Mouse (Mus musculus): ENCODE data around the gene Ttll5. TPM values are rescaled to one million over a fixed set of nuclear protein-coding genes. Genes with fewer than 3 reads are reported as not detected.
A peak's percentile ranks its signal among the peaks of the same experiment; 100 is the strongest.

The Ttll5 gene
- polyA plus RNA-seq, 2 experiments, result 13.9 to 16.3 TPM

DNA sequence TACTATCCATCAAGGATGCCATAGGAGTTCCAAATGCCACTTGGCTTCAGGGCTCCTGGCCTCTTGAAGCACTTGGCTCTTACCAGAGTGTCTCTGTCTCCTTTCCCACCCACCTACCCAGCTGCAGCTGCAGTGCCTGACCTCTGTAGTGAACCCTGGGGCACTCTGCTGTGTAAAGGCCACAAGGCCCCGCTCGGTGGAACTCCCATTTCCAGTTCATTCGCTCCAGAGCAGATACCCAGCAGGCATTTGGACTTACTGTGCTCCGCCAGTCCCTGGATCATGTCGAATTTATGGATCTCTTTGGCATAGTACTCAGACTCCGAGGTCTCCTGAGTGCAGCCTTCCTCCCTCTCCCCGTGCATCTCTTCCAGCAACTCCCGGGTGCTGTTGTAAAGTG lies 252.9 kb downstream of the Ttll5 start:
- H3K4me1 ChIP-seq (ENCODE audit: control insufficient read depth, insufficient read depth, low read length), result peaks cover 30% of the 10 kb centered on the region
- no peak for TF ChIP-seq POLR2A (IDR thresholded peaks at IDR 0.05; ENCODE audit: borderline replicate concordance, extremely low read depth, insufficient read depth, insufficient read length)
- H3K27me3 ChIP-seq (ENCODE audit: control insufficient read depth, insufficient read depth, low read length), result no peaks in the 10 kb centered on the region
- H3K9ac ChIP-seq (ENCODE audit: low read depth, low read length, severe bottlenecking), result peak overlapping the region; percentile 70
- H3K27ac ChIP-seq (replicated peaks; ENCODE audit: low read depth, low read length), result peak overlapping the region; percentile 98
- WGBS, result 13% methylated on average over 8 of the region's 8 CpGs
- H3K36me3 ChIP-seq (ENCODE audit: control insufficient read depth, insufficient read depth, low read length), result peaks cover 5% of the 10 kb centered on the region; the same call in 1 of the 2 replicates
- DNase-seq (ENCODE audit: low spot score), result no peak
- H3K4me3 ChIP-seq (replicated peaks; ENCODE audit: low read length), result peak overlapping the region; percentile 59
- no peak for ATAC-seq (ENCODE audit: low FRiP score, low read depth)
- peak overlapping the region; percentile 91 for H3K4me2 ChIP-seq (replicated peaks; ENCODE audit: low read depth, low read length, severe bottlenecking)
- no peaks in the 10 kb centered on the region for H3K9me3 ChIP-seq (ENCODE audit: control insufficient read depth, low read length)

- Histone ChIP-seq H3K27me3 (ENCODE audit: control insufficient read depth, insufficient read depth, low read length) (no peaks in the 10 kb centered on the region), H3K4me1 (ENCODE audit: control insufficient read depth, insufficient read depth, low read length) (peaks cover 30% of the 10 kb centered on the region), H3K9me3 (ENCODE audit: control insufficient read depth, low read length) (no peaks in the 10 kb centered on the region), H3K4me3 (replicated peaks; ENCODE audit: low read length) (peak overlapping the region; percentile 59), H3K27ac (replicated peaks; ENCODE audit: low read depth, low read length) (peak overlapping the region; percentile 98), H3K9ac (ENCODE audit: low read depth, low read length, severe bottlenecking) (peak overlapping the region; percentile 70), H3K36me3 (ENCODE audit: control insufficient read depth, insufficient read depth, low read length) (peaks cover 4% of the 10 kb centered on the region; the same call in 1 of the 2 replicates), H3K4me2 (replicated peaks; ENCODE audit: low read depth, low read length, severe bottlenecking) (peak overlapping the region; percentile 91)
- WGBS, result 14% methylated on average over 11 of the region's 11 CpGs
- TF ChIP-seq POLR2A (IDR thresholded peaks at IDR 0.05; ENCODE audit: borderline replicate concordance, extremely low read depth, insufficient read depth, insufficient read length), result no peak
- no peak for ATAC-seq (ENCODE audit: low FRiP score, low read depth)
- DNase-seq (ENCODE audit: low spot score), result no peak
These were observed 253.3 kb downstream of the Ttll5 start for GRCm38 (mm10) chr12:86077736-86078135.

GRCm38 (mm10) chr12:86078176-86078552 lies 253.7 kb downstream of the Ttll5 start:
- no peak for DNase-seq (ENCODE audit: low spot score)
- WGBS, result 6% methylated on average over 9 of the region's 9 CpGs

DNA sequence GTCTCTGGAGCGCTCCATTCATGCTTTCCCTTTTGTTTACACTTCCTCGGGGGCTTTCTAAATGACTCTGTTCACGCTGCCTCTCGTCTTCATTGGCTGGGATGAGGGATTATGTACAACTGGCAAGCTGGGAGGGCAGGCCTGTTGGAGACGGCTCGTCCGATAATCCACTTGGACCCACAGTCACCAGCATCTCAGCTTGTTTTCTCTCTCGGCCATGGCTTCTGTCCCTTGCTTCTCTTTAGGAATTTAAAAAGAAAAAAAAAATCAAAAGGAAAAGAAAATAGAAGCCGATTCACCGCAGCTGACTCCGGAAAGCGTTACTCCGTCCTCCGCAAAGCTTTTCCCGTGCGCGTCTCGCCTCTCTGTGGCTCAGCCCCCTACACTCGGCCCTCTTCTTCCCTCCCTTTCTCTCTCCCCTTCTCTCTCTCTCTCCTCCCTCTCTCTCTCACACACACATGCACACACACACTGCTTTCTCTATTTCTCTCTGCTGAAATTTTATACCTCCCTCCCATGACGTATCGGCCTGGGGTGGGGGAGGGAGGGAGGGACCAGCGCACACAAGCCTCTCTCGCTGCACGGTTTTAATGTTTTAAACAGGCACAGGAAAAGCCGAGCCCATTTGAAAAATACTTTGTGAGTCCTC lies 254.2 kb downstream of the Ttll5 start, which contains the start of gene Tgfb3:
Gene Tgfb3 (minus strand): TSS at position 489 of the 649 bp plus-strand sequence.
- 0% methylated on average over 25 of the region's 25 CpGs for WGBS
- Histone ChIP-seq H3K9ac (ENCODE audit: low read depth, low read length, severe bottlenecking) (peak within 1 kb of the TSS; percentile 70), H3K27ac (replicated peaks; ENCODE audit: low read depth, low read length) (peak within 1 kb of the TSS; percentile 98), H3K36me3 (ENCODE audit: control insufficient read depth, insufficient read depth, low read length) (peaks cover 4% of the 10 kb centered on the region; the same call in 1 of the 2 replicates), H3K4me2 (replicated peaks; ENCODE audit: low read depth, low read length, severe bottlenecking) (peak within 1 kb of the TSS; percentile 91), H3K4me3 (replicated peaks; ENCODE audit: low read length) (peak within 1 kb of the TSS; percentile 59), H3K9me3 (ENCODE audit: control insufficient read depth, low read length) (no peaks in the 10 kb centered on the region), H3K4me1 (ENCODE audit: control insufficient read depth, insufficient read depth, low read length) (peaks cover 33% of the 10 kb centered on the region), H3K27me3 (ENCODE audit: control insufficient read depth, insufficient read depth, low read length) (no peaks in the 10 kb centered on the region)
- ATAC-seq (ENCODE audit: low FRiP score, low read depth) (peak; percentile 90), DNase-seq (ENCODE audit: low spot score) (peak; percentile 93)
- TF ChIP-seq POLR2A (IDR thresholded peaks at IDR 0.05; ENCODE audit: borderline replicate concordance, extremely low read depth, insufficient read depth, insufficient read length), result peak; percentile 81; the same call in 1 of the 2 replicates

More at GRCm38 (mm10) chr12:86078176-86078552, 253.7 kb downstream of the Ttll5 start:
- Histone ChIP-seq H3K9ac (ENCODE audit: low read depth, low read length, severe bottlenecking) (peak overlapping the region; percentile 70), H3K27me3 (ENCODE audit: control insufficient read depth, insufficient read depth, low read length) (no peaks in the 10 kb centered on the region), H3K4me2 (replicated peaks; ENCODE audit: low read depth, low read length, severe bottlenecking) (peak overlapping the region; percentile 91), H3K27ac (replicated peaks; ENCODE audit: low read depth, low read length) (peak overlapping the region; percentile 98), H3K9me3 (ENCODE audit: control insufficient read depth, low read length) (no peaks in the 10 kb centered on the region), H3K36me3 (ENCODE audit: control insufficient read depth, insufficient read depth, low read length) (peaks cover 4% of the 10 kb centered on the region; the same call in 1 of the 2 replicates), H3K4me1 (ENCODE audit: control insufficient read depth, insufficient read depth, low read length) (peaks cover 33% of the 10 kb centered on the region), H3K4me3 (replicated peaks; ENCODE audit: low read length) (peak overlapping the region; percentile 59)
- no peak for ATAC-seq (ENCODE audit: low FRiP score, low read depth)
- TF ChIP-seq POLR2A (IDR thresholded peaks at IDR 0.05; ENCODE audit: borderline replicate concordance, extremely low read depth, insufficient read depth, insufficient read length), result no peak

- under 1% methylated on average over 31 of the region's 31 CpGs for WGBS
- Histone ChIP-seq H3K4me3 (replicated peaks; ENCODE audit: low read length) (peak overlapping the region; percentile 59), H3K9me3 (ENCODE audit: control insufficient read depth, low read length) (no peaks in the 10 kb centered on the region), H3K36me3 (ENCODE audit: control insufficient read depth, insufficient read depth, low read length) (peaks cover 4% of the 10 kb centered on the region; the same call in 1 of the 2 replicates), H3K9ac (ENCODE audit: low read depth, low read length, severe bottlenecking) (peak overlapping the region; percentile 70), H3K4me2 (replicated peaks; ENCODE audit: low read depth, low read length, severe bottlenecking) (peak overlapping the region; percentile 91), H3K27ac (replicated peaks; ENCODE audit: low read depth, low read length) (peak overlapping the region; percentile 98), H3K4me1 (ENCODE audit: control insufficient read depth, insufficient read depth, low read length) (peaks cover 30% of the 10 kb centered on the region), H3K27me3 (ENCODE audit: control insufficient read depth, insufficient read depth, low read length) (no peaks in the 10 kb centered on the region)
- ATAC-seq (ENCODE audit: low FRiP score, low read depth) (peak; percentile 83), DNase-seq (ENCODE audit: low spot score) (peak; percentile 89)
- no peak for TF ChIP-seq POLR2A (IDR thresholded peaks at IDR 0.05; ENCODE audit: borderline replicate concordance, extremely low read depth, insufficient read depth, insufficient read length)
These were observed 254.8 kb downstream of the Ttll5 start for GRCm38 (mm10) chr12:86079202-86079667.
